Mouse (Mus musculus) liver, embryonic 15.5 days (tissue): ENCODE measurements around the gene Zswim7. TPM values are rescaled to one million over a fixed set of nuclear protein-coding genes. Genes with fewer than 3 reads are reported as not detected.

ENCODE experiments used
- ATAC-seq: fragments of 200-750 bp; cut with Nextera tagmentation; 2 replicates; pipeline ENCODE4 v1.8.0; 2017; ENCODE audit warnings: moderate number of reproducible peaks, mild to moderate bottlenecking, moderate library complexity; ENCODE audit not compliant: insufficient read depth
- H3K27ac ChIP-seq: fragments of 300-500 bp; sonication (generic); replicated peaks from 2 replicates; pipeline ENCODE4 v1.5.1; 2015; ENCODE audit warnings: mild to moderate bottlenecking, inconsistent platforms
- H3K27me3 ChIP-seq: fragments of 300-500 bp; sonication (generic); 2 replicates; pipeline ENCODE4 v1.6.1; 2015; ENCODE audit warnings: mild to moderate bottlenecking, inconsistent platforms
- H3K36me3 ChIP-seq: fragments of 300-500 bp; sonication (generic); replicated peaks from 2 replicates; pipeline ENCODE4 v1.6.1; 2015; ENCODE audit warnings: moderate library complexity, mild to moderate bottlenecking, inconsistent platforms
- H3K4me1 ChIP-seq: fragments of 300-500 bp; sonication (generic); replicated peaks from 2 replicates; pipeline ENCODE4 v1.6.1; 2015; ENCODE audit warnings: inconsistent platforms
- H3K4me2 ChIP-seq: fragments of 300-500 bp; sonication (generic); 2 replicates; pipeline ENCODE4 v1.6.1; 2015; ENCODE audit warnings: moderate library complexity, mild to moderate bottlenecking, inconsistent platforms
- H3K4me3 ChIP-seq: fragments of 300-500 bp; sonication (generic); replicated peaks from 2 replicates; pipeline ENCODE4 v1.5.1; 2015; ENCODE audit warnings: mild to moderate bottlenecking, inconsistent platforms
- H3K9ac ChIP-seq: fragments of 300-500 bp; sonication (generic); 2 replicates; pipeline ENCODE4 v1.6.1; 2015; ENCODE audit warnings: moderate library complexity, mild to moderate bottlenecking, inconsistent platforms
- H3K9me3 ChIP-seq: fragments of 300-500 bp; sonication (generic); replicated peaks from 2 replicates; pipeline ENCODE4 v1.6.1; 2016; ENCODE audit warnings: inconsistent platforms
- WGBS: fragments of 180-500 bp; shearing (Covaris S2); methylation state at CpG from one replicate; pipeline ENCODE4 v1.1.7; 2015; ENCODE audit warnings: mixed read lengths; ENCODE audit not compliant: insufficient replicate concordance; 5-methylcytosine and 5-hydroxymethylcytosine counted together
- polyA plus RNA-seq: library from polyadenylated mRNA; unstranded; fragments of >200 nt; fragmentation: Nextera tagmentation; extraction: Ambion mirVana; gene quantifications from 2 replicates; pipeline ENCODE4 v1.2.1, GENCODE M21; 2015

Gene Zswim7
- polyA plus RNA-seq, 1 experiment from 2014 or later, result 8.1 TPM

GRCm38 (mm10) chr11:62223416-62223815, 57.8 kb downstream of the Zswim7 start:
- peaks cover 6% of the 10 kb centered on the region; the same call in 1 of the 2 replicates for H3K4me1 ChIP-seq
- H3K9ac ChIP-seq, result no peak overlapping the region
- no peaks in the 10 kb centered on the region for H3K27me3 ChIP-seq
- no peak for ATAC-seq
- H3K4me2 ChIP-seq, result no peak overlapping the region
- H3K27ac ChIP-seq, result no peak overlapping the region
- H3K36me3 ChIP-seq, result peaks cover 32% of the 10 kb centered on the region
- no peaks in the 10 kb centered on the region for H3K9me3 ChIP-seq
- WGBS, result 45% methylated on average over 5 of the region's 5 CpGs
- H3K4me3 ChIP-seq, result no peak overlapping the region

- 73% methylated on average over 7 of the region's 7 CpGs for WGBS
- Histone ChIP-seq H3K9me3 (no peaks in the 10 kb centered on the region), H3K4me3 (no peak overlapping the region), H3K36me3 (peaks cover 32% of the 10 kb centered on the region), H3K27me3 (no peaks in the 10 kb centered on the region), H3K27ac (no peak overlapping the region), H3K9ac (no peak overlapping the region), H3K4me1 (peaks cover 6% of the 10 kb centered on the region; the same call in 1 of the 2 replicates), H3K4me2 (no peak overlapping the region)
- no peak for ATAC-seq
Measured at GRCm38 (mm10) chr11:62220756-62221510, 60.2 kb downstream of the Zswim7 start.

GRCm38 (mm10) chr11:62217751-62218150, 63.4 kb downstream of the Zswim7 start:
- no peak overlapping the region for H3K4me3 ChIP-seq
- no peak overlapping the region for H3K4me2 ChIP-seq
- H3K27me3 ChIP-seq, result no peaks in the 10 kb centered on the region
- peaks cover 33% of the 10 kb centered on the region for H3K36me3 ChIP-seq
- H3K9me3 ChIP-seq, result no peaks in the 10 kb centered on the region
- H3K27ac ChIP-seq, result no peak overlapping the region
- WGBS, result 69% methylated on average over 6 of the region's 6 CpGs
- ATAC-seq, result no peak
- no peak overlapping the region for H3K9ac ChIP-seq
- peaks cover 6% of the 10 kb centered on the region; the same call in 1 of the 2 replicates for H3K4me1 ChIP-seq

Other genes starting within 250 kb of the Zswim7 start
- 0.59 and 0.77 TPM in 2 replicates for gene Adora2b, start 32.4 kb downstream of the Zswim7 start, polyA plus RNA-seq
- 3.1 and 3.5 TPM in 2 replicates for gene Ttc19, start 98 bp upstream of the Zswim7 start, polyA plus RNA-seq
- gene Pigl, start 177.1 kb upstream of the Zswim7 start, polyA plus RNA-seq, result 3.4 and 3.6 TPM in 2 replicates
- 62.5 and 63.3 TPM in 2 replicates for gene Ncor1, start 177.2 kb upstream of the Zswim7 start, polyA plus RNA-seq